Mouse (Mus musculus): Measurements from ENCODE around the gene Slc43a2.
"Not testable (repeated sequence)": the region's sequence is repeated elsewhere in the genome, so short reads cannot be mapped to it uniquely, and the experiment has no call there.

The Slc43a2 gene

GRCm38 (mm10) chr11:75574378-75575123, 43.1 kb downstream of the Slc43a2 start:
- no peak for DNase-seq

- DNase-seq, result no peak
Measured at GRCm38 (mm10) chr11:75575560-75576123, 44.1 kb downstream of the Slc43a2 start.

- no peak for DNase-seq
Measured at GRCm38 (mm10) chr11:75578609-75579008, 47.1 kb downstream of the Slc43a2 start.

DNA sequence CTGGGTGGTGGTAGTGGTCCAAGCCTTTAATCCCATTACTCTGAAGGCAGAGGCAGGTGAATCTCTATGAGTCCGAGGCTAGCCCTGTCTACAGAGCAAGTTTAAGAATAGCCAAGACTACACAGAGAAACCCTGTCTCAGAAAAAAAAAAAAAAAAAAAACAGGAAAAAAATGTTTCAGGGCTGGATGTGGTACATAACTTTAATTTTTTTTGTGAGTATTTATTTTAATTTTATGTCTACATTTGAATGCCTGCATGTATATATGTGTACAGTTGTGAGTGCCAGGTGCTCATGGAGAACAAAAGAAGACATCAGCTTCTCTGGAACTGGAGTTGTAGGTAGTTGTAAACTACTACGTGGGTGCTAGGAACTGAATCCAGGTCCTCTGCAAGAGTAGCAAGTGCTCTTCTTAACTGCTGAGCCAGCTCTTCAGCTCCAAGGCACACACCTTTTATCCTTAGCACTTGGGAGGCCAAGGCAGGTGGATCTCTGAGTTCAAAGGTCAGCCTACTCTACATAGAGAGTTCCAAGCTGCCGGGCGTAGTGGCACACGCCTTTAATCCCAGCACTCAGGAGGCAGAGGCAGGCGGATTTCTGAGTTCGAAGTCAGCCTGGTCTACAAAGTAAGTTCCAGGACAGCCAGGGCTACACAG, 50.1 kb downstream of the Slc43a2 start:
- no peak for DNase-seq

DNA sequence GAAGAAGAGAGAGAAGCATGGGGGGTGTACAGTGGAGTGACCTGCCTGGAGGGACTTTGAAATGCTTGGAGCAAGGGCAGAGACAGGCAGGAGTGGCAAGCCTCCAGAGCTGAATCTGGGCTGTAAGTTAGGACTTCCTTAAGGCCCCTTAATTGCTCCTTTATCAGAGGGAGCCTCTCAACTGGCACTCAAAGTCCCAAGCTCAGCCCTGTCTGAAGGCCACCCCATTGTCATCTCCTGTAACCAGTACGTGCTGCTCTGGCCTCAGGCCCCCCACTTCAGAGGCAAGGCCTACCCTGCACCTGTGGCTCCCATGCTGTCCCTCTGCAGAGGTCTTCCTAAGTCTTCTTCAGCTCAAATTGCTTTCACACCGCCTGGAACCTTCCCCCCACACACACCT, 52.0 kb downstream of the Slc43a2 start:
- no peak for DNase-seq

- DNase-seq, result no peak
Measured at GRCm38 (mm10) chr11:75585061-75585460, 53.6 kb downstream of the Slc43a2 start.

DNA sequence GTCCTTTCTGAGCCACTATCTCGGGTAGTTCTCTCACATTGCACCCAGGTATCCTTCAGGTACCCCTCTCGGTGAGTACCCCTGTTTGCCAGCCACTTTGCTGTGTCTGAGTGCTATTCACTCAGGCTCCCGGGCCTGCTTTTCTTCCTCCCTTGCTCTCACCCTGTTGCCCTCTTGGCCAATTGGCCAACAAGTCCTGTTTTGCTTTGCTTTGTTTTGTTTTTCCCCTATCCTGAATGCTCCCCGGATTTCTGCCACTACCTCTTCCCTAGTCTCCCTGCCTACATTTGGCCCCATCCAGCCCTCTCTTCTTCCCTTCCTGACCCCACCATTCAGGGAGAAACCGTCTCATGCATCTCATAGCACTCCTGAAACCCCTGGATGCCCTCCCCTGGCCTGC, 54.5 kb downstream of the Slc43a2 start:
- no peak for DNase-seq

- DNase-seq, result no peak
Measured at GRCm38 (mm10) chr11:75586963-75587362, 55.5 kb downstream of the Slc43a2 start.

DNA sequence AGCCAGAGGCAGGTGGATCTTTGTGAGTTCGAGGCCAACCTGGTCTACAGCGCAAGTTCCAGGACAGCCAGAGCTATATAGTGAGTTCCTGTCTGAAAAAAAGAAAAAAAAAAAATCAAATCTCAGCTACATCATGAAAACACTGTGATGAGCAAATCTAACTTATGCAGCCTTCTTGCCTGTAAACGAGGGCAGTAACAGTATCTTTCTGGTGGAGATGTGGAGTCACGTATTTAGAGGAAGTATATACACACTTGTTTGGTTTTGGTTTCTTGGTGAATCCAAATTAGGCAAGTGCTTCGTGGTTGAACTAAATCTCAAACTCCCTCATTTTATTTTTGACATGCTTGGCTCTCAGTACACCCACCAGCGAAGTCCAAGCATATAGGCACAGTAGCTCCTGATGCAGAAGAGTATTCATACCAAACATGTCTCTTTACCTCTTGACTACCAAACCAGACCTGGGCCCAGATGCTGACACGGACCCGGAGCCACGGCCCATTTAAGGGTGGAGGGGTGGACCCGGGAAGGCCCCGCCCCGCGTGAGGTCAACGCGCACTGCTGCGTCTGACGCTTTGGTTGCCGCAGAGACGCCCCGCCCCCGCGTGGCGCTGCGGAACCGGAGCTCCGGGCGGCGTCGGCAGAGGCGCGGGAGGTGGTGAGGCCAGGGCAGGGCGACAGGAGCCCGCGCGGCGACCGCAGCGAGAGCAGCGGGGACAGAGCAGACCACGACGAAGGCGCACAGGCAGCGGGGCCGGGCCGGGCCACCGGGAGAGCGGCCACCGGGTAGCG, 56.2 kb downstream of the Slc43a2 start, which contains the start of gene Pitpna:
Pitpna (plus strand) TSS at position 605 of the 792 bp plus-strand sequence.
- DNase-seq, result peak; percentile 96

DNA sequence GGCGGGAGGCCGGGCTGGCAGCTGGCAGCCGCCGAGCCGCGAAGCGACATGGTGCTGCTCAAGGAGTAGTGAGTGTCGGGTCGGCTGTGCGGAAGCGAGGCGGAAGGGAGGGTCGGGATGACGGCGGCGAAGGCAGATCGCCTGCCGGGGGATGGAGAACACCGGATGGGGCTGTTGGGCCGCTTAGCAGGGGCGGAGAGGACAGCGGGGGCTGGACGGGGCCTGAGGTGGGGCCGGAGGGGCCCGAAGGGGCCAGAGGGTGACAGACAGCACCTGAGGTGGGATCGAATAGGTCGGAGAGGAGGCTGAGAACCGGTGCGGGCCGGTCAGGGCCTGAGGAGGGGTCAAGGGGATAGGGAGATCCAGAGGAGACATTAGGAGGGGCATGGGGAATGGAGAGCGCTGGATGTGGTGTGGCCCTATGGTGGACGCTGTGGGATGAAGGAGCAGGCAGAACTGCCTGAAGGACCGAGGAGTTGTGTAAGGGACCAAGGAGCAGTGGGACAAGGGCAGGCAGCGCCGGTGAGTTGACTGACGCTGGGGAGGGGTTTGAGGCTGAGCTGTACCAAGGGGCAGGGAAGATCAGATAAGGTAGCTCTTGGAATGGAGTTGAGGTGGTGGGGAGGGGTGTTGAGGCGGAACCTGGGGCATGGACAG, 56.9 kb downstream of the Slc43a2 start:
- no peak for DNase-seq

- DNase-seq, result no peak
Measured at GRCm38 (mm10) chr11:75592612-75593011, 61.1 kb downstream of the Slc43a2 start.

DNA sequence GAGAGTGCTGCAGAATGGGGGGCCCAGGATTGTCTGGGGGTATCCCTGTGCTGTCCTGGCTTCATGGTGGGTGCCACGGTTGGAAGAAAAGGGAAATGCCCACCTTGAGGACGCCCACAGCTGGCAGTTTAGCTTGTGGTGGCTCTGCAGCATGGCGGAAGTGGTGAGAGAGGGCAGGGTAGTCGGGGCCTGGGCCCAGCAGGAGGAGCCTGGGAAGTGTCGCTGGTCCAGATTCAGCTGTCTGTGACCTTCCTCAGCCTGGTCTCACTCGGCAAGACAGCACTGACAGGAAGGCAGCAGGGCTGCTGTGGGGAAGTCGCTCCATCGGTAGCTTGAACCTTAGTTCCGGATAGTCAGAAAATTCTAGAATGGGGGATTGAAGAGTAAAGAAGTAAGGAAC, 62.9 kb downstream of the Slc43a2 start:
- DNase-seq, result no peak

DNA sequence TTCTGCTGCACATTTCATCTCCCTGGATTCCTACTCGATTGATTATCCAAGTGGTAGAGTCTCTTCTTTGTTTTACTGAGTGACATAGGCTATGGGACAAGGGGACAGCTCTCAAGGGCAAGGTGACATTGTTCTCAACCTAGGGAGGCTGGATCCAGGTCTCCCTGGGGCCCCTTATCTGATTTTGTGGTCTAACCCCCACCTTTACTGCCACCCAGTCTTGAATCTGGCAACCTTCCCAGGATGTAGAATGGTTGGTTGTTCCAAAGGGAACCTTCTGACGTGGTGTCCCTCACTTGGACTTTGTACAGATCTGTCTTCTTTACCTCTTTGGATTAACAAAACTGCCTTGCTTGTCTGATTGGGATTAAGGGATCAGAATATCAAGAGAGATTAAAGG, 63.9 kb downstream of the Slc43a2 start:
- DNase-seq, result peak; percentile 53

- DNase-seq, result no peak
Measured at GRCm38 (mm10) chr11:75595816-75596215, 64.3 kb downstream of the Slc43a2 start.

- DNase-seq, result no peak
Measured at GRCm38 (mm10) chr11:75596726-75597255, 65.3 kb downstream of the Slc43a2 start.

DNA sequence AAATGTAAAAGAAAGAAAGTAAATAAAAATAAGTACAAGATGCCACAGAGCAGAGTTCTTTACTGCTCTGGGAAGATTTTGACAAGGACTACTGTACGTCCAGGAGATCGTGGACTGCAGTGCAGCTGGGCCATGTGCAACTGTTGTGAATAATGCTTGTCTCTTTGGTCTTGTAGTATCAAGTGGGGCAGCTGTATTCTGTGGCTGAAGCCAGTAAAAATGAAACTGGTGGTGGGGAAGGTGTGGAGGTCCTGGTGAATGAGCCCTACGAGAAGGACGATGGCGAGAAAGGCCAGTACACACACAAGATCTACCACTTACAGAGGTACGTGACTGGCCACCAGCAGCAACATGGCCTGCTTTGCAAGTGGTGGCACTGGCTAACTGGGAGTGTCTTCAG, 66.5 kb downstream of the Slc43a2 start:
- no peak for DNase-seq

DNA sequence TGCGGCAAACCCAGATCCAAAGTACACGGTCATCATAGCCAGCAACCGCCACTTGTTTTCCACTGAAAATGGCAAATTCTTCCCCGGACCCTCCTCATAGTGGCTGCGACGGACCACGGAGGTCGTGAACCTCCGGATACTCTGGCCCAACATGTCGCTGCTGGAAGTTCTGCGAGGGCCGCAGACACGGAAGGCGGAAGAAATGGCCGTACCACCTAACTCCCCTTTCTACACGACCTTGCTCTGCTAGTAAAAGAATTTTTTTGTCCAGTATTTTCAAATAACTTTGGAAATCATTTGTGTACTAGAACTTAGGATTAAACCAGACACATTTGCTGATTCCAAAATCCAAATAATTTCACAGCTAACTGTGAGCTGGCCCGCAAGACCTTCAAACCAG, 68.3 kb downstream of the Slc43a2 start:
- not testable (repeated sequence) for DNase-seq

DNA sequence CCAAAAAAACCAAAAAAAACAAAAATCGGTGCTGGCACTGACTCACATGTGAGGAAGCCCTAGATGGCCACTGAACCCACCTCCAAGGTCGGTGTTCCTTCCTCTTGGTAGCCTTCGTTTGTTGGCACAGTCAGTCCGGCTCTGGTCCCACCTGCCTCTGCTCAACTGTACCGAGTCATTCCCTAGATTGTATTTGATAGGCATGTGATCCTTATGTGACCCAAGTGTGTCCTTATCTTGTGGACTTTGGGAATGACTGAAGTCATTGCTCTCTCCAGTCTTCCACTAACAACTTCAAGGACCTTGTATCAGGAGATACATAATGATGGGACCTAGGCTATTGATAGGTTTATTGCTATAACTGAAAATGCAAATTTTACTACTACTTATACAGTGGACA, 73.3 kb downstream of the Slc43a2 start:
- no peak for DNase-seq

GRCm38 (mm10) chr11:75605318-75605717, 73.8 kb downstream of the Slc43a2 start:
- DNase-seq, result no peak

DNA sequence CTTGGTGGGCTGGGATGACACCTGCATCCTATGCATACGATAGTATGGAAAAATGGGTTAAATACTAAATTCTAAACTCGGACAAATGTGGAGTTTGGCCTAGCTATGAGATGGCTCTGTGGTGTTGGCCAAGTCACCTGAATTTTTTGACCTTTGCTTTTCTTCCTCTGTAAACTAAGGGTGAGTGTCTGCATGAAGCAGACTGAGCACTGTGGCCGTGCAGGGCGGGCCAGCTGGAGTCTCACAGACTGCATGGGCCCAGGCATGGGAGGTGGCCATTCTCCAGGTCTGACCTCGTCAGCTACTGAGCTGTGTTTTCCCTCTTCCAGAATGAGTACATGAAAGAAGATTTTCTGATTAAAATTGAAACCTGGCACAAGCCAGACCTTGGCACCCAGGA, 77.3 kb downstream of the Slc43a2 start:
- peak; percentile 71 for DNase-seq

GRCm38 (mm10) chr11:75610021-75610420, 78.5 kb downstream of the Slc43a2 start:
- no peak for DNase-seq

GRCm38 (mm10) chr11:75614769-75615168, 83.3 kb downstream of the Slc43a2 start:
- DNase-seq, result no peak

GRCm38 (mm10) chr11:75615556-75615955, 84.1 kb downstream of the Slc43a2 start:
- DNase-seq, result no peak

All from kidney, adult 9 months (tissue).